Mouse (Mus musculus) lung, embryonic 15.5 days (tissue): ENCODE data around the gene Hk3. TPM values are rescaled to one million over a fixed set of nuclear protein-coding genes. Genes with fewer than 3 reads are reported as not detected.

Experiments
- ATAC-seq: fragments of 200-750 bp; cut with Nextera tagmentation; 2 replicates; pipeline ENCODE4 v1.8.0; 2017; ENCODE audit warnings: moderate number of reproducible peaks, borderline replicate concordance; ENCODE audit not compliant: low FRiP score, low TSS enrichment; ENCODE audit errors: extremely low read depth
- H3K27ac ChIP-seq: fragments of 300-500 bp; sonication (generic); 2 replicates; pipeline ENCODE4 v1.5.1; 2015; ENCODE audit warnings: moderate library complexity, mild to moderate bottlenecking, inconsistent platforms
- H3K27me3 ChIP-seq: fragments of 300-500 bp; sonication (generic); 2 replicates; pipeline ENCODE4 v1.6.1; 2015; ENCODE audit warnings: inconsistent platforms
- H3K36me3 ChIP-seq: fragments of 300-500 bp; sonication (generic); 2 replicates; pipeline ENCODE4 v1.6.1; 2015; ENCODE audit warnings: inconsistent platforms
- H3K4me1 ChIP-seq: fragments of 300-500 bp; sonication (generic); 2 replicates; pipeline ENCODE4 v1.6.1; 2015; ENCODE audit warnings: inconsistent platforms
- H3K4me2 ChIP-seq: fragments of 300-500 bp; sonication (generic); 2 replicates; pipeline ENCODE4 v1.6.1; 2015; ENCODE audit warnings: inconsistent platforms, mild to moderate bottlenecking, moderate library complexity
- H3K4me3 ChIP-seq: fragments of 300-500 bp; sonication (generic); 2 replicates; pipeline ENCODE4 v1.5.1; 2015; ENCODE audit warnings: mild to moderate bottlenecking, inconsistent platforms
- H3K9ac ChIP-seq: fragments of 300-500 bp; sonication (generic); 2 replicates; pipeline ENCODE4 v1.6.1; 2015; ENCODE audit warnings: inconsistent platforms
- H3K9me3 ChIP-seq: fragments of 300-500 bp; sonication (generic); 2 replicates; pipeline ENCODE4 v1.6.1; 2016; ENCODE audit warnings: inconsistent platforms
- WGBS: fragments of 180-500 bp; shearing (Covaris S2); methylation state at CpG from one replicate; pipeline ENCODE4 v1.1.7; 2015; 5-methylcytosine and 5-hydroxymethylcytosine counted together
- polyA plus RNA-seq: library from polyadenylated mRNA; unstranded; fragments of >200 nt; fragmentation: Nextera tagmentation; extraction: Ambion mirVana; gene quantifications from 2 replicates; pipeline ENCODE4 v1.2.1, GENCODE M21; 2015

The Hk3 gene
- 1.0 and 1.2 TPM in 2 replicates for polyA plus RNA-seq

GRCm38 (mm10) chr13:55021194-55021779 lies at the start of gene Hk3:
Hk3 (minus strand) TSS chr13:55021385.
- Histone ChIP-seq H3K9me3 (no peaks in the 10 kb centered on the region), H3K4me3 (no peak within 1 kb of the TSS), H3K27ac (no peak within 1 kb of the TSS), H3K4me1 (no peaks in the 10 kb centered on the region), H3K27me3 (no peaks in the 10 kb centered on the region), H3K36me3 (peaks cover 6% of the 10 kb centered on the region; the same call in 1 of the 2 replicates), H3K4me2 (no peak within 1 kb of the TSS), H3K9ac (no peak within 1 kb of the TSS)
- ATAC-seq = no peak
- WGBS = 77% methylated on average over 13 of the region's 13 CpGs

- Histone ChIP-seq H3K27ac (no peak overlapping the region), H3K9me3 (no peaks in the 10 kb centered on the region), H3K36me3 (0 out of 2 replicates have a peak, but pooled peaks cover 7% of the 10 kb centered on the region), H3K27me3 (no peaks in the 10 kb centered on the region), H3K4me2 (no peak overlapping the region), H3K4me1 (no peaks in the 10 kb centered on the region), H3K9ac (no peak overlapping the region), H3K4me3 (no peak overlapping the region)
- ATAC-seq = no peak
- 40% methylated on average over 7 of the region's 7 CpGs for WGBS
Observed at GRCm38 (mm10) chr13:55069719-55070118, 48.5 kb upstream of the Hk3 start.

- no peak for ATAC-seq
- H3K4me3 ChIP-seq = no peak overlapping the region
- H3K27me3 ChIP-seq = no peaks in the 10 kb centered on the region
- no peak overlapping the region for H3K4me2 ChIP-seq
- no peak overlapping the region for H3K27ac ChIP-seq
- H3K4me1 ChIP-seq = no peaks in the 10 kb centered on the region
- no peak overlapping the region for H3K9ac ChIP-seq
- no peaks in the 10 kb centered on the region for H3K9me3 ChIP-seq
- H3K36me3 ChIP-seq = 0 out of 2 replicates have a peak, but pooled peaks cover under 1% of the 10 kb centered on the region
- WGBS = 66% methylated on average over 2 of the region's 2 CpGs
Observed at GRCm38 (mm10) chr13:55063276-55063675, 42.1 kb upstream of the Hk3 start.

- Histone ChIP-seq H3K27me3 (no peaks in the 10 kb centered on the region), H3K9ac (no peak overlapping the region), H3K4me2 (no peak overlapping the region), H3K4me3 (no peak overlapping the region), H3K36me3 (peaks cover 16% of the 10 kb centered on the region; the same call in 1 of the 2 replicates), H3K4me1 (no peaks in the 10 kb centered on the region), H3K9me3 (no peaks in the 10 kb centered on the region), H3K27ac (no peak overlapping the region)
- ATAC-seq = no peak
- WGBS = 97% methylated on average over 2 of the region's 2 CpGs
Observed at GRCm38 (mm10) chr13:55058042-55058441, 36.9 kb upstream of the Hk3 start.

GRCm38 (mm10) chr13:55047706-55048105 lies 26.5 kb upstream of the Hk3 start:
- Histone ChIP-seq H3K27me3 (no peaks in the 10 kb centered on the region), H3K9ac (no peak overlapping the region), H3K4me1 (no peaks in the 10 kb centered on the region), H3K36me3 (peaks cover 4% of the 10 kb centered on the region), H3K27ac (no peak overlapping the region), H3K4me2 (no peak overlapping the region), H3K9me3 (no peaks in the 10 kb centered on the region), H3K4me3 (no peak overlapping the region)
- WGBS = 87% methylated on average over 3 of the region's 3 CpGs
- ATAC-seq = no peak

GRCm38 (mm10) chr13:55040016-55040415 lies 18.8 kb upstream of the Hk3 start:
- Histone ChIP-seq H3K4me3 (no peak overlapping the region), H3K27me3 (no peaks in the 10 kb centered on the region), H3K4me2 (no peak overlapping the region), H3K36me3 (peaks cover 8% of the 10 kb centered on the region; the same call in 1 of the 2 replicates), H3K4me1 (no peaks in the 10 kb centered on the region), H3K9me3 (no peaks in the 10 kb centered on the region), H3K9ac (no peak overlapping the region), H3K27ac (no peak overlapping the region)
- WGBS = 95% methylated on average over 2 of the region's 2 CpGs
- ATAC-seq = no peak

- 78% methylated on average over 2 of the region's 2 CpGs for WGBS
- no peak overlapping the region for H3K9ac ChIP-seq
- peaks cover 14% of the 10 kb centered on the region for H3K36me3 ChIP-seq
- H3K27me3 ChIP-seq = no peaks in the 10 kb centered on the region
- H3K9me3 ChIP-seq = no peaks in the 10 kb centered on the region
- H3K27ac ChIP-seq = no peak overlapping the region
- no peak for ATAC-seq
- H3K4me3 ChIP-seq = no peak overlapping the region
- H3K4me2 ChIP-seq = no peak overlapping the region
- no peaks in the 10 kb centered on the region for H3K4me1 ChIP-seq
Observed at GRCm38 (mm10) chr13:55024215-55024614, 3.0 kb upstream of the Hk3 start.

- H3K4me3 ChIP-seq = no peak overlapping the region
- ATAC-seq = no peak
- WGBS = 60% methylated on average over 9 of the region's 9 CpGs
- H3K9me3 ChIP-seq = no peaks in the 10 kb centered on the region
- no peak overlapping the region for H3K9ac ChIP-seq
- H3K4me1 ChIP-seq = no peaks in the 10 kb centered on the region
- no peak overlapping the region for H3K4me2 ChIP-seq
- H3K36me3 ChIP-seq = peaks cover 8% of the 10 kb centered on the region; the same call in 1 of the 2 replicates
- H3K27me3 ChIP-seq = no peaks in the 10 kb centered on the region
- H3K27ac ChIP-seq = no peak overlapping the region
Observed at GRCm38 (mm10) chr13:55022715-55023114, 1.5 kb upstream of the Hk3 start.

GRCm38 (mm10) chr13:55022256-55022655 lies 1.1 kb upstream of the Hk3 start:
- WGBS = 63% methylated on average over 4 of the region's 4 CpGs
- ATAC-seq = no peak

GRCm38 (mm10) chr13:55020051-55020450 lies 1.1 kb downstream of the Hk3 start:
- no peak for ATAC-seq
- no peak overlapping the region for H3K27ac ChIP-seq
- H3K9ac ChIP-seq = no peak overlapping the region
- no peaks in the 10 kb centered on the region for H3K4me1 ChIP-seq
- no peak overlapping the region for H3K4me2 ChIP-seq
- H3K27me3 ChIP-seq = no peaks in the 10 kb centered on the region
- H3K9me3 ChIP-seq = no peaks in the 10 kb centered on the region
- no peak overlapping the region for H3K4me3 ChIP-seq
- no peaks in the 10 kb centered on the region for H3K36me3 ChIP-seq
- 77% methylated on average over 4 of the region's 4 CpGs for WGBS

More at GRCm38 (mm10) chr13:55022256-55022655, 1.1 kb upstream of the Hk3 start:
- no peaks in the 10 kb centered on the region for H3K4me1 ChIP-seq
- no peak overlapping the region for H3K27ac ChIP-seq
- H3K4me2 ChIP-seq = no peak overlapping the region
- H3K9me3 ChIP-seq = no peaks in the 10 kb centered on the region
- no peaks in the 10 kb centered on the region for H3K27me3 ChIP-seq
- no peak overlapping the region for H3K9ac ChIP-seq
- no peak overlapping the region for H3K4me3 ChIP-seq
- H3K36me3 ChIP-seq = peaks cover 6% of the 10 kb centered on the region; the same call in 1 of the 2 replicates

- Histone ChIP-seq H3K9me3 (no peaks in the 10 kb centered on the region), H3K27me3 (no peaks in the 10 kb centered on the region), H3K4me2 (no peak overlapping the region), H3K9ac (no peak overlapping the region), H3K27ac (no peak overlapping the region), H3K4me1 (no peaks in the 10 kb centered on the region), H3K36me3 (no peaks in the 10 kb centered on the region), H3K4me3 (no peak overlapping the region)
- ATAC-seq = no peak
- WGBS = 44% methylated on average over 3 of the region's 3 CpGs
Observed at GRCm38 (mm10) chr13:55019181-55019580, 2.0 kb downstream of the Hk3 start.

- 77% methylated on average over 9 of the region's 9 CpGs for WGBS
- H3K27me3 ChIP-seq = no peaks in the 10 kb centered on the region
- no peak for ATAC-seq
- H3K4me2 ChIP-seq = no peak overlapping the region
- no peak overlapping the region for H3K27ac ChIP-seq
- H3K36me3 ChIP-seq = no peaks in the 10 kb centered on the region
- H3K9me3 ChIP-seq = no peaks in the 10 kb centered on the region
- H3K9ac ChIP-seq = no peak overlapping the region
- no peak overlapping the region for H3K4me3 ChIP-seq
- H3K4me1 ChIP-seq = no peaks in the 10 kb centered on the region
Observed at GRCm38 (mm10) chr13:55018700-55019099, 2.5 kb downstream of the Hk3 start.
